Mouse (Mus musculus) midbrain, embryonic 16.5 days (tissue): ENCODE data around the gene Cd44. TPM values are rescaled to one million over a fixed set of nuclear protein-coding genes. Genes with fewer than 3 reads are reported as not detected.

Experiments used
- ATAC-seq: fragments of 200-750 bp; cut with Nextera tagmentation; 2 replicates; pipeline ENCODE4 v1.8.0; 2017; ENCODE audit warnings: moderate TSS enrichment
- H3K27ac ChIP-seq: fragments of 300-500 bp; sonication (generic); 2 replicates; pipeline ENCODE4 v1.5.1; 2014; ENCODE audit warnings: mild to moderate bottlenecking, low read length, mixed read lengths
- H3K27me3 ChIP-seq: fragments of 300-500 bp; sonication (generic); 2 replicates; pipeline ENCODE4 v1.6.1; 2014; ENCODE audit warnings: low read depth, low read length, mixed read lengths; ENCODE audit not compliant: control insufficient read depth, insufficient read depth
- H3K36me3 ChIP-seq: fragments of 300-500 bp; sonication (generic); 2 replicates; pipeline ENCODE4 v1.6.1; 2014; ENCODE audit warnings: mild to moderate bottlenecking, low read length, moderate library complexity, mixed read lengths; ENCODE audit not compliant: control insufficient read depth, insufficient read depth
- H3K4me1 ChIP-seq: fragments of 300-500 bp; sonication (generic); 2 replicates; pipeline ENCODE4 v1.6.1; 2014; ENCODE audit warnings: mild to moderate bottlenecking, low read length, mixed read lengths; ENCODE audit not compliant: control insufficient read depth, insufficient read depth
- H3K4me2 ChIP-seq: fragments of 300-500 bp; sonication (generic); 2 replicates; pipeline ENCODE4 v1.6.1; 2014; ENCODE audit warnings: mild to moderate bottlenecking, low read length, mixed read lengths
- H3K4me3 ChIP-seq: fragments of 300-500 bp; sonication (generic); 2 replicates; pipeline ENCODE4 v1.5.1; 2014; ENCODE audit warnings: low read depth, mild to moderate bottlenecking, low read length, moderate library complexity, mixed read lengths
- H3K9ac ChIP-seq: fragments of 300-500 bp; sonication (generic); 2 replicates; pipeline ENCODE4 v1.6.1; 2014; ENCODE audit warnings: low read depth, low read length, mixed read lengths
- H3K9me3 ChIP-seq: fragments of 300-500 bp; sonication (generic); replicated peaks from 2 replicates; pipeline ENCODE4 v1.6.1; 2014; ENCODE audit warnings: mild to moderate bottlenecking, low read length, mixed read lengths; ENCODE audit not compliant: control insufficient read depth, poor library complexity, severe bottlenecking
- WGBS: fragments of 180-500 bp; shearing (Covaris S2); extraction: QIAGEN DNeasy Blood & Tissue Kit; methylation state at CpG from one replicate; pipeline ENCODE4 v1.1.7; 2014; 5-methylcytosine and 5-hydroxymethylcytosine counted together
- polyA plus RNA-seq: library from polyadenylated mRNA; unstranded; fragments of >200 nt; fragmentation: Nextera tagmentation; extraction: Ambion mirVana; gene quantifications from 2 replicates; pipeline ENCODE4 v1.2.1, GENCODE M21; 2015

The Cd44 gene
- polyA plus RNA-seq, 1 experiment from 2014 or later = 2.5 TPM

GRCm38 (mm10) chr2:102807633-102808032 is 93.8 kb downstream of the Cd44 start:
- Histone ChIP-seq H3K36me3 (no peaks in the 10 kb centered on the region), H3K4me3 (no peak overlapping the region), H3K27me3 (no peaks in the 10 kb centered on the region), H3K27ac (no peak overlapping the region), H3K4me2 (no peak overlapping the region), H3K9me3 (no peaks in the 10 kb centered on the region), H3K9ac (no peak overlapping the region), H3K4me1 (no peaks in the 10 kb centered on the region)
- 77% methylated on average over 3 of the region's 3 CpGs for WGBS
- ATAC-seq = no peak

- no peak for ATAC-seq
- no peaks in the 10 kb centered on the region for H3K4me1 ChIP-seq
- no peaks in the 10 kb centered on the region for H3K27me3 ChIP-seq
- 87% methylated on average over 4 of the region's 4 CpGs for WGBS
- no peak overlapping the region for H3K9ac ChIP-seq
- H3K4me2 ChIP-seq = no peak overlapping the region
- H3K9me3 ChIP-seq = no peaks in the 10 kb centered on the region
- no peak overlapping the region for H3K4me3 ChIP-seq
- no peaks in the 10 kb centered on the region for H3K36me3 ChIP-seq
- no peak overlapping the region for H3K27ac ChIP-seq
Measured at GRCm38 (mm10) chr2:102805761-102806496, 95.5 kb downstream of the Cd44 start.

- Histone ChIP-seq H3K27me3 (no peaks in the 10 kb centered on the region), H3K4me3 (no peak overlapping the region), H3K27ac (no peak overlapping the region), H3K4me2 (no peak overlapping the region), H3K9ac (no peak overlapping the region), H3K36me3 (no peaks in the 10 kb centered on the region), H3K4me1 (no peaks in the 10 kb centered on the region), H3K9me3 (no peaks in the 10 kb centered on the region)
- no peak for ATAC-seq
- 86% methylated on average over 6 of the region's 6 CpGs for WGBS
Measured at GRCm38 (mm10) chr2:102805283-102805682, 96.2 kb downstream of the Cd44 start.

- no peaks in the 10 kb centered on the region for H3K27me3 ChIP-seq
- H3K36me3 ChIP-seq = no peaks in the 10 kb centered on the region
- H3K4me3 ChIP-seq = no peak overlapping the region
- WGBS = 39% methylated on average over 2 of the region's 2 CpGs
- no peak overlapping the region for H3K9ac ChIP-seq
- H3K9me3 ChIP-seq = no peaks in the 10 kb centered on the region
- H3K27ac ChIP-seq = no peak overlapping the region
- ATAC-seq = no peak
- no peaks in the 10 kb centered on the region for H3K4me1 ChIP-seq
- no peak overlapping the region for H3K4me2 ChIP-seq
Measured at GRCm38 (mm10) chr2:102804109-102804508, 97.4 kb downstream of the Cd44 start.

- WGBS = 90% methylated on average over 1 of the region's 1 CpGs
- Histone ChIP-seq H3K36me3 (no peaks in the 10 kb centered on the region), H3K4me2 (no peak overlapping the region), H3K4me3 (no peak overlapping the region), H3K9me3 (no peaks in the 10 kb centered on the region), H3K27me3 (no peaks in the 10 kb centered on the region), H3K9ac (no peak overlapping the region), H3K4me1 (no peaks in the 10 kb centered on the region), H3K27ac (no peak overlapping the region)
- ATAC-seq = no peak
Measured at GRCm38 (mm10) chr2:102801899-102802298, 99.6 kb downstream of the Cd44 start.

GRCm38 (mm10) chr2:102798149-102798548 is 103.3 kb downstream of the Cd44 start:
- ATAC-seq = no peak
- Histone ChIP-seq H3K9ac (no peak overlapping the region), H3K27me3 (no peaks in the 10 kb centered on the region), H3K36me3 (no peaks in the 10 kb centered on the region), H3K4me2 (no peak overlapping the region), H3K4me1 (no peaks in the 10 kb centered on the region), H3K4me3 (no peak overlapping the region), H3K9me3 (no peaks in the 10 kb centered on the region), H3K27ac (no peak overlapping the region)
- 79% methylated on average over 2 of the region's 2 CpGs for WGBS

- H3K9ac ChIP-seq = no peak overlapping the region
- no peaks in the 10 kb centered on the region for H3K9me3 ChIP-seq
- 88% methylated on average over 3 of the region's 3 CpGs for WGBS
Measured at GRCm38 (mm10) chr2:102795034-102795433, 106.4 kb downstream of the Cd44 start.

GRCm38 (mm10) chr2:102792804-102793203 is 108.7 kb downstream of the Cd44 start:
- 93% methylated on average over 6 of the region's 6 CpGs for WGBS

More at GRCm38 (mm10) chr2:102795034-102795433, 106.4 kb downstream of the Cd44 start:
- no peaks in the 10 kb centered on the region for H3K4me1 ChIP-seq
- no peak for ATAC-seq
- H3K27ac ChIP-seq = no peak overlapping the region
- no peak overlapping the region for H3K4me2 ChIP-seq
- H3K36me3 ChIP-seq = no peaks in the 10 kb centered on the region
- no peak overlapping the region for H3K4me3 ChIP-seq
- H3K27me3 ChIP-seq = no peaks in the 10 kb centered on the region

GRCm38 (mm10) chr2:102791641-102792040 is 109.8 kb downstream of the Cd44 start:
- Histone ChIP-seq H3K9ac (no peak overlapping the region), H3K36me3 (no peaks in the 10 kb centered on the region), H3K27me3 (no peaks in the 10 kb centered on the region), H3K4me3 (no peak overlapping the region), H3K4me1 (no peaks in the 10 kb centered on the region), H3K4me2 (no peak overlapping the region), H3K27ac (no peak overlapping the region), H3K9me3 (no peaks in the 10 kb centered on the region)
- 72% methylated on average over 2 of the region's 2 CpGs for WGBS
- no peak for ATAC-seq

More at GRCm38 (mm10) chr2:102792804-102793203, 108.7 kb downstream of the Cd44 start:
- Histone ChIP-seq H3K27ac (no peak overlapping the region), H3K27me3 (no peaks in the 10 kb centered on the region), H3K4me3 (no peak overlapping the region), H3K9me3 (no peaks in the 10 kb centered on the region), H3K4me2 (no peak overlapping the region), H3K9ac (no peak overlapping the region), H3K4me1 (no peaks in the 10 kb centered on the region), H3K36me3 (no peaks in the 10 kb centered on the region)
- ATAC-seq = no peak
